Mouse (Mus musculus) CD4-positive naive resting alpha-beta T cell, adult 57 days (primary cell): ENCODE results near the gene Gjb1. TPM values are rescaled to one million over a fixed set of nuclear protein-coding genes. Genes with fewer than 3 reads are reported as not detected.

ENCODE experiments used
- total RNA-seq: library from RNA; stranded (reverse); gene quantifications from one replicate; pipeline ENCODE4 v1.2.4, GENCODE M21; 2023

Gjb1 gene
- not detected for total RNA-seq

DNA sequence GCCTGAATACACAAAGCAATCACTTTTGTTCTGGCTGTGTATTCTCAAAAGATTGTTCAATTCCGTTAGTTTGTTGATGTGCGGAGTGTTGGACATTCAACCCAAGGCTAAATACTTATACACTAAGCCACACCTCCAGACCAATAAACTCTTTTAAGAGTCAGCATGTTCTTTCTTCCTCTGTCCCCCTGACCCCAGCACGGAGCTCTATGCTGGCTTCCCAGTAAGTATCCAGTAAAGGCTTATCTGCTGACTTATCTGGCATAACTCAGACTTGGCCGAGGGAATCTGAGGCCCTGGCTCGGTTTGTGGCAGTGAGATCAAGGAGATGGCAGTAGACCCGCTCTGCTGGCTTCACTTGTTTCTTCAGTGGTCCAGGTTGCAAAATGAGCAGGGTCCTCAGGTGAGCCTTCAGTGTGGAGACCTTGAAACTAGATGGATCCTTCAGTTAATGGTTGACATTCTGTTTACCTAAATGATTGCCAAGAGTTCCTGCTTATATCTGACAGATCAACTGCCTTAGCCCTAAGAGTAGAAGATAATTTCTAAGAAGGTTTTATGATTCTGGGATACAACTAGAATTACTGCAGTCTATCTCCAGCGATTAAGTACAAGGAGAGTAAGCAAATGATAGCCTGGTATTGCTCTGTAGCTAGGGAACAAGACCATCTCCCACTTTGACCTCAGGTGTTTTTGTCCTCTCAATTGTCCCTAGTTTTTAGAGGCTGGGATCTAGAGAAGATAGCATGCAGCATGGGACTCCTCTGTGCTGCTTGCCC lies at the start of gene Gjb1:
Gene Gjb1, plus strand, starts transcription at position 189 of the 779 bp plus-strand sequence.

GRCm38 (mm10) chrX:101420700-101421095 lies 44.5 kb downstream of the Gjb1 start, which contains the start of gene Zmym3:
Zmym3 (minus strand) TSS chrX:101420849.

GRCm38 (mm10) chrX:101429142-101429949 lies 53.2 kb downstream of the Gjb1 start, which contains the start of gene Nono:
Nono (plus strand) TSS chrX:101429318.

Other genes starting within 250 kb of the Gjb1 start
- 38.6 TPM for gene Snx12, start 153.8 kb upstream of the Gjb1 start, total RNA-seq
- 42.9 TPM for gene Foxo4, start 121.8 kb upstream of the Gjb1 start, total RNA-seq
- gene Gm614, start 112.4 kb upstream of the Gjb1 start, total RNA-seq = 60.6 TPM
- 628 TPM for gene Il2rg, start 108.1 kb upstream of the Gjb1 start, total RNA-seq
- gene Gm20489, start 107.4 kb upstream of the Gjb1 start, total RNA-seq = not detected
- gene Med12, start 102.3 kb upstream of the Gjb1 start, total RNA-seq = 152 TPM
- gene Nlgn3, start 77.2 kb upstream of the Gjb1 start, total RNA-seq = 2.3 TPM
- 19.6 TPM for gene Zmym3, start 44.5 kb downstream of the Gjb1 start, total RNA-seq
- gene Nono, start 52.9 kb downstream of the Gjb1 start, total RNA-seq = 215 TPM
- 3.4 TPM for gene Itgb1bp2, start 72.7 kb downstream of the Gjb1 start, total RNA-seq
- gene Taf1, start 156.4 kb downstream of the Gjb1 start, total RNA-seq = 50.5 TPM